26 mouse cellular contexts compared by ENCODE assay signal in the genomic region with DNA sequence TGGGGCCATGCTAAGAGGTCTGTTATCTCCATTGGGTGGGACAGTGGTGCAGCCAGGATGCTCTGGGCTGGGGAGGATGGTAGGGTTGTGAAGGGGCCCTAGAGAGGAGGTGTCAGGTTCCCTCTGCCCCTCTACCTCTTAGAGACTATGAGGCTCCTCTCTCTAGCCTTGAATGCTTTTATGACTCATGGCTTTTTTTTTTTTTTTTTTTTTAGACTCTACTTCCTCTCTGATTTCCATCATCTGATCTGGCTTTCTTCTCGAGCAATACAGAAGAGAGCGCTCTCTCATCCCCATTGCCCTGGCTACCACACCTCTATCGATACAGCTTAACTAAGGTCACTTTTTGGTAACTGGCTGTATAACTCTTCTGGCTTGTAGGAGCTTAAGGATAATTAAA.
"Had no signal": no experiment of that assay in that cellular context is flagged by ENCODE, and none has a peak within 500 bp of the region (broad histone marks: within the 10 kb centered on the region; RNA-seq: fewer than 3 reads in every experiment).

No protein-coding gene starts in this region.

- DNase-seq: gastrocnemius, postnatal 10 days; gastrocnemius, postnatal 25 days; heart, adult 18-20 months; heart, postnatal 10 days; heart, postnatal 4 days; kidney, adult 18-20 months; kidney, adult 8-10 months; kidney, postnatal 10 days; kidney, postnatal 25 days; kidney, postnatal 4 days; layer of hippocampus, adult 9-11 months; layer of hippocampus, postnatal 36 days; left cerebral cortex, postnatal 4 days had no signal

- ATAC-seq: hindbrain, embryonic 16.5 days; inflammation-experienced regulatory T-cells, adult 6 months; intestine, embryonic 15.5 days; intestine, postnatal 0 days; liver, embryonic 12.5 days had no signal

- H3K4me3 ChIP-seq: heart, embryonic 10.5 days; heart, embryonic 12.5 days; hindbrain, embryonic 10.5 days; hindbrain, embryonic 12.5 days; intestine, embryonic 15.5 days; limb, embryonic 13.5 days; limb, embryonic 15.5 days; liver, embryonic 12.5 days had no signal

- H3K27ac ChIP-seq: heart, embryonic 10.5 days; hindbrain, embryonic 12.5 days; hindbrain, embryonic 14.5 days; intestine, embryonic 15.5 days; limb, embryonic 13.5 days; limb, embryonic 15.5 days; liver, embryonic 12.5 days; liver, embryonic 14.5 days had no signal

- H3K36me3 ChIP-seq: heart, embryonic 10.5 days; heart, embryonic 12.5 days; hindbrain, embryonic 10.5 days; hindbrain, embryonic 12.5 days; intestine, embryonic 15.5 days; limb, embryonic 13.5 days; limb, embryonic 15.5 days; liver, embryonic 12.5 days had no signal

- H3K9me3 ChIP-seq: heart, embryonic 10.5 days; heart, embryonic 12.5 days; hindbrain, embryonic 10.5 days; hindbrain, embryonic 12.5 days; intestine, embryonic 15.5 days; limb, embryonic 13.5 days; limb, embryonic 15.5 days; liver, embryonic 12.5 days had no signal

- H3K4me2 ChIP-seq: heart, embryonic 12.5 days; hindbrain, embryonic 12.5 days; hindbrain, embryonic 14.5 days; intestine, embryonic 15.5 days; limb, embryonic 13.5 days; limb, embryonic 15.5 days; liver, embryonic 12.5 days had no signal

- H3K4me1 ChIP-seq: heart, embryonic 10.5 days; heart, embryonic 12.5 days; intestine, embryonic 15.5 days; limb, embryonic 13.5 days; limb, embryonic 15.5 days; liver, embryonic 12.5 days had no signal

- H3K9ac ChIP-seq: heart, embryonic 12.5 days; hindbrain, embryonic 12.5 days; hindbrain, embryonic 14.5 days; intestine, embryonic 15.5 days; limb, embryonic 13.5 days; limb, embryonic 15.5 days; liver, embryonic 12.5 days; liver, embryonic 14.5 days had no signal
